Mouse (Mus musculus) G1E (cell line): ENCODE measurements around the gene Stoml1.

ENCODE experiments used
- CTCF ChIP-seq: IDR thresholded peaks from 2 replicates; pipeline ENCODE4 v1.5.1; 2012; ENCODE audit warnings: low read depth, low read length, inconsistent platforms, mixed read lengths
- GATA1 ChIP-seq: IDR thresholded peaks from 2 replicates; pipeline ENCODE4 v1.6.1; 2012; ENCODE audit warnings: borderline replicate concordance, low read length, inconsistent platforms, mixed read lengths
- TAL1 ChIP-seq: conservative IDR thresholded peaks from 2 replicates; pipeline ENCODE4 v1.6.1; 2012; ENCODE audit warnings: low read depth, low read length, inconsistent platforms, mixed read lengths

GRCm38 (mm10) chr9:58234502-58235015 is 18.4 kb upstream of the Stoml1 start:
- TF ChIP-seq GATA1 (no peak), CTCF (no peak), TAL1 (no peak)
